Mouse (Mus musculus) kidney, adult 2 months (tissue): ENCODE results near the gene S100a14.

Experiments used
- CTCF ChIP-seq: fragments of 200-500 bp; conservative IDR thresholded peaks from 2 replicates; pipeline ENCODE4 v1.5.1; 2011; ENCODE audit warnings: low read depth, mild to moderate bottlenecking, control low read depth, low read length, moderate library complexity, mixed read lengths; ENCODE audit not compliant: insufficient read depth, insufficient read length
- POLR2A ChIP-seq: fragments of 200-500 bp; IDR thresholded peaks from one replicate; pipeline ENCODE4 v1.6.1; 2011; ENCODE audit warnings: low read depth, low read length, control low read depth

DNA sequence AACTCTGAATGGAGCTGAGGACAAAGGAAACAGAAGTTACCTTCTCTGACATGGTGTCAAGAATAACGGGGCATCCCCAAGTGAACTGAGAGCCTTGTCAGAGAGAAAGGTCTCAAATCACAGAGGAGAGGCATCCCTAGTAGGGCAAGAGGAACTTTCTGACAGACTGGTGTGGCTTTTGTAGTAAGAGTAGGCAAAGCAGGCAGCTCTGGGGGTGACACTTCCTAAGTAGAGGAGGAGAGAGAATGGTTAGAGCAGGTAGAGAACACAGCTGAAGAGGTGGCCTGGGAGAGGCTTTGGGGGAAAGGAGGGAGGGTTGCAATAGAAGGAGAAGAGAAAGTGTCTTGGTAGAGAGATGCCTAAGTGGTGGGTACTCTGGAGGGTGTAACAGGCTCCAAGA, 8.8 kb downstream of the S100a14 start:
- TF ChIP-seq CTCF (no peak), POLR2A (no peak)
